Mouse (Mus musculus) ZHBTc4 (cell line): ENCODE data around the gene Dcun1d2.
A peak's percentile ranks its signal among the peaks of the same experiment; 100 is the strongest.

Experiments used
- DNase-seq: peaks from one replicate; pipeline ENCODE4 v3.0.0-alpha.2; 2011; ENCODE audit warnings: low read depth, low spot score

The Dcun1d2 gene

DNA sequence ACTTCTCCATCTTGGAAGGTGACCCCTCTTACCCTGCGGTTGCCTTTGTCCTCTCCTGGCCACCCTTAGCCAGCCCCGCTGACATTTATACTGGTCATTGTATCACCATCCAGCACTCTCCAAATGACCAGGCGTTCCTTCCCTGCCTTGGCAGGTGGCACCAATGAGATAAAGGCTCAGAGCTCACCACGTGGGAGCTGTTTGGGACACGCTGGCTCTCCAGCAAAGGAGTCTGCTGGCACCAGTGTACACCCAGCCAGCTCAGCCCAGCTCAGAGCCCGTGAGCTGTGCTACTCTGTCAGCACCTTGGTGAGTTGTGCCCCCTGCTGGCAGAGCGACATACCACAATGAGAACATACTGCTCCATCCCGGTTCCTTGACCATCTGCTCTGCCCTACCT is 33.9 kb downstream of the Dcun1d2 start, which contains the start of gene Adprhl1:
Adprhl1 (minus strand) TSS at position 144 of the 400 bp plus-strand sequence.
- DNase-seq, result peak; percentile 90

DNA sequence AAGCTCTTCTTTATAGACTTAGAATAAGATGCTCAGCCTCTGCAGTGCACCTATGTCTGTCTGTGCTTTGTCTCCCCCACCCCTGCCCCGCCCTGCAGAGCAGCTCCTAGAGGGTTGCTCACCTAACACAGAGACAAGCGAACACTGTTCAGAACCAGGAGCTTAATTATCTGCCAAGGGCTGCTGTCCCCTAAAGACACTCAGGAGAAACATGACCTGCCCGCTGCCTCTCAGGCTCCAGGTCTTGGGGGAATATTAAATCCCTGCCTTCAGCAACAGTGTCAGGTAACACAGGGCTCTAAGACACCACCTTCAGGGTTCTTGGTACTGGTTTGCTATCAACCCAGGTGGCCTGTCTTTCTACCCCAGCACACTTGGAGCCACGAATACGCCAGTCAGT is 34.5 kb downstream of the Dcun1d2 start:
- no peak for DNase-seq

DNA sequence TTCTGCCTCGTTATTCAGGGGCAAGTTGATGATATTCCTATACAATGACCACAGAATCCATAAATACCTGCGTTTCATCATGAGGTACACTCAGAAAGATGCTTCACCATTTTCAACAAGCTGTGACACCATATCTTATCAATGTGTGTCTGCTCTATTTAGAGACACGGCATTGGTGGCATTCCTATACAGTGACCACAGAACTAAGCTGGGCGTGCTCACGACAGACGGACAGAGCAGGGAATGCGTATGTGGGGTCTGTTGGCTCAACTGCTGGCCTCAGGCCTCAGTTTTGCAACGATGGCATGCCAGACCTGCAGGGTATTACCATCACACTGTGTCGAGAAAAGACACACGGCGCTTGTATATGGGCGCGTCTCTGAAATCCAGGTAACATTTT is 35.1 kb downstream of the Dcun1d2 start:
- no peak for DNase-seq

- no peak for DNase-seq
These were observed 43.5 kb downstream of the Dcun1d2 start for GRCm38 (mm10) chr8:13244343-13244880.

- DNase-seq, result no peak
These were observed 44.7 kb downstream of the Dcun1d2 start for GRCm38 (mm10) chr8:13242985-13243870.

DNA sequence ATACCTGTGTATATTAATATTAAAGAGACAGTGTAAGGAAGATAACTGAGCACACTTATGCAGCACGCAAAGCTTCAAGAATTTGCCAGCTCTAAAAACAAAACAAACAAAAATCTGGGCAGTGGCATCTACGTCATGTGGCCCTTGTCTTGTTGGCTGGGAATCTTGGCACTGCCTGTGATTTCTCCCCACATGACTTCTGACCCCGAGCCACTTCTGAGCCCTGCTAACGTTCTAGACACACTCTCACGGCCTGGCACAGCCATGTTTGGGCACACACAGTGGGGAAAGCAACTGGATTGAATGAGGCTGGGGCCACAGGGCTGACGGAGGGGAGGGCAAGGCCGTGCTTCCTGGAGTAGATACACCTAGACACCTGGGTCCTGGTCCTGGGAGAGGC is 47.2 kb downstream of the Dcun1d2 start:
- no peak for DNase-seq

- no peak for DNase-seq
These were observed 47.9 kb downstream of the Dcun1d2 start for GRCm38 (mm10) chr8:13240055-13240454.

DNA sequence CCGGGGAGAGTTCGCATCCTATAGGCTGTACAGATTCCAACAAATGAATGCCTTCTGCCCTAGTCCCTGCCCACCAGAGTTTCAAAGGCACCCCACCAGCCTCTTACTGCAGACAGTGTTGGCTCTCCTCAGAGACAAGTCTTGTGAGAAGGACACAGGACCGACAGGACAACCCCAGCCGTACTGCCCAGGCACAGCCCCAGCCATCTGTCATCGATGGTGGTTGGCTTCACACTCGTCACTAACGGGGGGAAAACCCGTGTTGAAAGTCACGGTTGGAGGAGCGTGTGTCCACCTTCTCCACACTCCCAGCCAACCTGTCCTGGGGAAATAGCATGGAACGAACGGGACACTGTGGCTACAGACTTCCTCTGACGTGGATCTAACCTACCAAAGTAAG is 53.1 kb downstream of the Dcun1d2 start:
- no peak for DNase-seq

- DNase-seq, result no peak
These were observed 57.5 kb downstream of the Dcun1d2 start for GRCm38 (mm10) chr8:13230471-13230870.

GRCm38 (mm10) chr8:13229802-13230201 is 58.1 kb downstream of the Dcun1d2 start:
- DNase-seq, result no peak

GRCm38 (mm10) chr8:13228923-13229610 is 58.9 kb downstream of the Dcun1d2 start:
- DNase-seq, result no peak

- no peak for DNase-seq
These were observed 60.7 kb downstream of the Dcun1d2 start for GRCm38 (mm10) chr8:13227184-13227583.

GRCm38 (mm10) chr8:13226288-13226687 is 61.6 kb downstream of the Dcun1d2 start:
- no peak for DNase-seq

DNA sequence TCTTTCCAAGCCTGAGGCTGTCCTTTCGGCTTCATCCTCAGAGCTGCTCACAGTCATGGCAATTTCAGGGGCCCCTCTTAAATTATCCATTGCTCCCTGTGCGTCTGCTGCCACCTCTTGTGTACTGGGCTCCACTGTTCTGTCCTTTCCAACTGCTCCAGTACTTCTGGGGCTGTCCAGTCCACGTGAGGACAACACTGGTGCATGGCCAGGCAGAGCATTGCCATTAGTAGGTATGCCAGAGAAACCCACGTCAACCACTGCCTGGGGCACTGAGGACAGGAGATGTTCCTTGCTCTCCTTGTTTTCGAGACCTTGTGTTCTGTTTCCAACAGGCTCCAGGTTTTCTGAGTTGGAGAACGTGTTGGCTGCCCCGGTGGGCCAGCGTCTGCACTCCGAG is 63.5 kb downstream of the Dcun1d2 start:
- DNase-seq, result no peak

- DNase-seq, result no peak
These were observed 69.5 kb downstream of the Dcun1d2 start for GRCm38 (mm10) chr8:13218441-13218840.

DNA sequence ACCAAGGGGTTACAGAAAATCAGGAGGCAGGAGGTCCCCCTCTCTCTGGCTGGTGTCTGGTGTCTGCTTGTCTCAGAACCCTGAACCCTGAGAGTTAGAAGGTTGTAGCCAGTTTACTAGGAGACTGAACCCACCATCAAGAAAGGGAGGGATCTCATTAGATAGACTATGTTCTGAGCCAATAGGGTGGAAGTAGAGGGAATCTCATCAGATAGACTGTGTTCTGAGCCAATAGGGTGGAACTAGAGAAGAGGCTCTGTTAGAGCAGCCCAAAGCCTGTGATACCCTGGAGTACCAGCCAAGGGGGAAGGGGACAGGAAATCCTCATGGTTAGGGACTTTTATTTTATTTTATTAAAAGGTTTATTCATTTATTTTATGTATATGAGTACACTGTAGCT is 69.9 kb downstream of the Dcun1d2 start:
- no peak for DNase-seq

DNA sequence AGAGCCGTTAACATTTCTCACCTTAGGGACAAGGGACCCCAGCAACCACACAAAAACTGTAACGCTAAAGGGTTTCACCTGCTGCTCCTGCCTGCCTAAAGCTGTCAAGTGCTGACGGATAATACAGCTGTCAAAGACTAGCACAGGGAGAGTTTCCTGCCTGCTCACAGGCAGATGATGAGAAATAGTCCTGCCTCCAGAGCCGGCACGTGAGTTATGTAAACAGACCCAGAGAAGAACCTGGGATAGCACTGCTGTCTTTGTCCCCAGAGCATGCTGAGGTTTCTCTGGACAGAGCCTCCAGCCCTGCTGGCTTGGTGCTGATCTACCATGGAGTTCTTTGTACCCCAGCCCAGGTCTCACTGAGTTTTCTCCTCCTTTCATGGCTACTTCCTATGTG is 70.8 kb downstream of the Dcun1d2 start:
- DNase-seq, result no peak

DNA sequence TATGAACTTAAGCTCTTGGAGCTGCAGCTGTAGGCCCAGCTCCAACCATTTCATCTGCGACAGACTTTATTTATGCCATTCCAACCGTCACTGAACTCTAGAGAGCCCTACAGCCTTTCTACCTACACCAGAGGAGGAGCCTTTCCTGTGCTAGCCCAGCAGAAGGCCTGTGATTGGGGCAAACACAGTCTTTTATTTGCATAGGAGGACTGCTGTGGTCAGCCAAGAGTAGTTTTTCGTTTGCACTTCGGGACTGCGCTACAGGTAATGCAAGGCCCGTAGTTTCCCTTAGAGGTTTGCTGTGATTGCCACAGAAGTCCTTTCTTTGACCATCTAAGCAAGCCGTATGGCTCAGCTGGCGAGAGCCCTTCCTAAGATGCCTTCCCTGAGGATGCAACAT is 71.5 kb downstream of the Dcun1d2 start:
- DNase-seq, result no peak

- peak; percentile 90 for DNase-seq
These were observed 74.3 kb downstream of the Dcun1d2 start for GRCm38 (mm10) chr8:13213479-13214268.

GRCm38 (mm10) chr8:13209770-13210169 is 78.2 kb downstream of the Dcun1d2 start:
- DNase-seq, result no peak

DNA sequence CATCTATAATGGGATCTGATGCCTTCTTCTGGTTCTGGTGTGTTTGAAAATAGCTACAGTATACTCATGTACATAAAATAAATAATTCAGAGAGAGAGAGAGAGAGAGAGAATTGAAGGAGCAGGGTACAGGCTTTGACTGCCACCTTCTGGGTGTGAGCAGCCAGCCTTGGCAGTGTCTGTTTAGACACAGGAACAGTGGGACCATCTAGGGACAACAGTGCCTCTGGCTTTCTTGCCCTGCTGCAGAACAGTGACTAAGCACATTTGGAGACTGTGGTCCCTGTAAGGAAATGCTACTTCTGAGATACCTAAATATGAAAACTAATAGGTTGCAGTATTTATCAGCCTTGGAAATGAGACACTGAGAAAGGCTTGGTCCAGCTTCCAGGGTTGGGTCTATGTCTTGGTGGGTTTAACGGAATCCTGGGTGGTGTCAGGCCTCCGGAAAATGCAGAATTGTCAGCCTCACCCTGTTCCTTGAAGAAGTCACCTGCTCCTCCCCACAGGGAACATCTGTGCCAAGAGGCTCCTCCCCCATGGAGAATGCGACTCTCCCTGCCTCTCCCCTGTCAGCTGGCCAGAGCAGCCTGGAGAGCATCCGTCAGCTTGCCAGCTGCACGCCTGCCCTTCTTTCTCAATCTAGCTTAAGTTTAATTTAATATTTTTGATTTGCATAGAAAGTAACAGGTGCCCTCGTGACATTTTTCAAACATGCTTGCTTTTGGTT is 79.1 kb downstream of the Dcun1d2 start:
- peak; percentile 94 for DNase-seq
